Mouse (Mus musculus): Measurements from ENCODE around the gene Uspl1. TPM values are rescaled to one million over a fixed set of nuclear protein-coding genes. Genes with fewer than 3 reads are reported as not detected.

Uspl1 gene
- total RNA-seq, 2 experiments from 2014 or later: 37.9 to 38.3 TPM

DNA sequence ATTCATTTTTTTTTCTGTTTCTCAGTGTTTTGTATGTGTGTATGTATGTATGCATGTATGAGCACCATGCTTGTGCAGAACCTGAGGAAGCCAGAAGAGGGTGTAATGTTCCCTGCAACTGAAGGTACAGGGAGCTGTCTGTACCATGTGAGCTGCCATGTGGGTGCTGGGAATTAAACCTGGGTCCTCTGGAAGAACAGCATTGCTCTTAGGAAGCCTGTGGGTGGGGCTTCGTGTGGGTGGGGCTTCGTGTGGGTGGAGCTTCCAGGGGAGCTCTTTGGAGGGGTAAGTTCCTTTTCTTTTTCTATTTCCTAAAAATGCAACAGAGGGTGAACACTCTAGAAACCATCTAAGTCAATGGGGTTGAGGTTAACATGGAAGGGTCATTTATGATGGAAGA, 69.3 kb downstream of the Uspl1 start:
- no peak for DNase-seq (ENCODE audit: low spot score in 2 of 2)

- DNase-seq (ENCODE audit: low spot score in 2 of 2): no peak
Observed at GRCm38 (mm10) chr5:149255522-149255921, 71.4 kb downstream of the Uspl1 start.

DNA sequence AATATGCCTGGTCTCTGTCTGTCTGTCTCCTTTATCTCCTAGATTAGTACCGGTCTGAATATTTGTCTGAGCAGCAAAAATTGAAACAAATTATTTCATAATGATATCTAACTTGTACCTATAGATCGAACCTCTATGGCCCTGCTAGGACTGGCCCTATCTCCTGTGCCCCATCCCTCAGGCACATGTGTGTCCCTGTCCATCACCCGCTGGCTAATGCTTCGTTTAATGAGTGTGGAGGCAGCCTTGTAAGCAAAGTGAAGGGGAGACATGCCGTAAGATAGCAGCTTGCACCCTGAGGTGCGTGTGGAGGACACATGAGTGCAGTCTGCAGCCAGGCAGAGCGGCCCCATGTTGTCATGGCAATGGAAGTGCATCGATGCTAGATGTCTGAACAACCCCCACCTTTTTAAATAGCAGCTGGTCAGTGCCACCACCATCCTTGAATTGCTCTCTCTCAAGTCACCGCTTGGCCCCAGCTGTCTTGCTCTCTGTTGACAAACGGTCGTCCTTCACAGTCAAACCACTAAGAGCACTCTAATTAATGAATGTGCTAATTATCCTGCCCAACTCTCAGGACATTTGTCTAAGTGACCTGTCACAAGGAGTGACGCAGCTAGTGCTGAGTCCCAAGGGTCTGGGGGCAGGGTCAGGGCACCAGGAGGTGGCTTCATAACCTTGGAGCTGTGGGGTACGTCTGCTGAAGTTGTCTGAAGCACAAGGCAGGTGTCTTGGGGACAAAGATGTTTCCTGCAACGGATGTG, 73.5 kb downstream of the Uspl1 start:
- no peak for DNase-seq (ENCODE audit: low spot score in 2 of 2)

- DNase-seq (ENCODE audit: low spot score in 2 of 2): no peak
Observed at GRCm38 (mm10) chr5:149259093-149259492, 74.9 kb downstream of the Uspl1 start.

DNA sequence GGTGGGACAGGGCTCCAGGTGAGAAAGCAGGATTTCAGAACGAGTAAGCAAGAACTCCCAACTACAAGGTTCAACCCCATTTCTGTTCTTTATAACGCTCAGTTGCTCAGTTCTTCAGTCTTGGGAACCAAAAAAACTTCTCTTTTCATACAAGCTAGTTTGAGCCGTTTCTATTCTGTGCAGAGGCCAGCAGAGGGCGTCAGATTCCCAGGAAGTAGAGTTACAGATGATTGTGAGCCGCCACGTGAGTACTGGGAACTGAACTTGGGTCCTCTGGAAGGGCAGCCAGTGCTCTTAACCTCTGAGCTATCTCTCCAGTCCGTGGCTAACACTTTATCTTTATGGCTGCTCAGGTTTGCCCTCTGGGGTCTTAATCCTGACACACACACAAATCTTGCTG, 77.3 kb downstream of the Uspl1 start:
- DNase-seq (ENCODE audit: low spot score in 2 of 2): no peak

DNA sequence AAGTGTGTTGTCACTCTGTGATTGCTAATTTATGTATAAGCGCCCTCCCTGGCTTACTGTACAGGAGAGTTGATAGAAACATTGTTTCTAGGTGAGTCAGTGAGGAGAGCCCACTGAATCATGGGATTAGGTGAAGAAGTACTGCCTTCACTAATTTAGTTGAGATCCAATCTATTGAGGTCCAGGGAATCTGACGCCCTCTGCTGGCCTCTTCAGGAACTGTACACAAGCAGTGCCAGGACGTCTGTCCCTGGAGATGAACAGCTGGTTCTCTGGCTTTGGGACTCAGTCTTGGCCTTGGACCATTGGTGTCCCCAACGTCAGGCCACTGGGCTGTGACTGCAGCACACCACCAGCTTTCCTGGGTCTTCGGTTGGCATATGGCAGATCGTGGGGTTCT, 77.7 kb downstream of the Uspl1 start:
- no peak for DNase-seq (ENCODE audit: low spot score in 2 of 2)

DNA sequence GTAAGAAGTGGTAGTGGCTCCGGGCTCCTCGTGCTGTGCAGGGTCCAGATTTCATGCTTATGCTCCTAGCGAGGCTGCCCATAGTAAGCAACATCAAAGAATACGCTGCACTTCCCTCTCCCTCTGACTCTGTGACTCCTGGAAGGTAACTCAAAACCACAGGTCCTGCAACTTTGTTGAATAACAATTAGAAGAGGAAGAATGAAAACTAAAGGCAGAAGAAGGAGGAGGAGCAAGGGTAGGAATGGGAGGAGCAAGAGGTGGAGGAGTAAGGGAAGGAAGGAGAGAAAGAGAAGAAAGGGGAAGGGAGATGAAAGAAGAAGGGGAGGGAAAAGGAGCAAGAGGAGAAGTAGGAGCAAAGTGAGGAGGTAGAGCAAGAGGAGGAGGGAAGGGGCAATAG, 80.3 kb downstream of the Uspl1 start, which contains the start of gene Alox5ap:
TSS of gene Alox5ap (plus strand) at position 363 of the 400 bp plus-strand sequence.
- DNase-seq (ENCODE audit: low spot score in 2 of 2): no peak

DNA sequence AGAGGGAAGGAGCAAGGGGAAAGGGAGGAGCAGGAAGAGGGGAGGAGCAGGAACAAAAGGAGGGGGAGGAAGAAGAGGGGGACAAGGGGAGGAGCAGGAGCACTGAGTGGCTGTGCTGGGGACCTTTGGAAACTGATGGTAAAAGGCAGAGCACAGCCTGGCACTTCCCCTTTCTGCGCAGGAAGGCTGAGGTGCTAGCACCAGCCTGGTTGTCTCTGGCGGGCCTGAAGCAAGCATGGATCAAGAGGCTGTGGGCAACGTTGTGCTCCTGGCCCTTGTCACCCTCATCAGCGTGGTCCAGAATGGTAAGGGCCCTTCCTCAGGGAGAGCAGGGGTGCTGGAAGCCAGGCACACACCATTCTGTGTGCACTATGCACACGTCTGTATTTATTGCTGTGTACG, 80.7 kb downstream of the Uspl1 start:
- no peak for DNase-seq (ENCODE audit: low spot score in 2 of 2)

Small RNA genes within 50 kb of the gene (microRNA-seq; reads per million reads assigned to microRNA genes)
- 0 to 0.25 reads per million in 2 experiments for gene Gm24105

Other genes starting within 250 kb of the Uspl1 start
- 10 to 100 TPM; 32.0 to 32.9 TPM for gene Gm42791, start 189.2 kb upstream of the Uspl1 start, total RNA-seq (2021)
- gene Hmgb1, start 139 bp downstream of the Uspl1 start, total RNA-seq (2021): 100 to 1,000 TPM; 127 to 133 TPM
- gene Alox5ap, start 80.4 kb downstream of the Uspl1 start, total RNA-seq (2021): 10 to 100 TPM; 11.5 to 12.0 TPM
- gene Medag, start 227.4 kb downstream of the Uspl1 start, total RNA-seq (2021): 1 to 10 TPM; 3.2 to 3.6 TPM